Mouse (Mus musculus): ENCODE measurements around the gene Rab11fip5. TPM values are rescaled to one million over a fixed set of nuclear protein-coding genes. Genes with fewer than 3 reads are reported as not detected.

Gene Rab11fip5
- polyA plus RNA-seq, 1 experiment from 2014 or later: 12.3 TPM

DNA sequence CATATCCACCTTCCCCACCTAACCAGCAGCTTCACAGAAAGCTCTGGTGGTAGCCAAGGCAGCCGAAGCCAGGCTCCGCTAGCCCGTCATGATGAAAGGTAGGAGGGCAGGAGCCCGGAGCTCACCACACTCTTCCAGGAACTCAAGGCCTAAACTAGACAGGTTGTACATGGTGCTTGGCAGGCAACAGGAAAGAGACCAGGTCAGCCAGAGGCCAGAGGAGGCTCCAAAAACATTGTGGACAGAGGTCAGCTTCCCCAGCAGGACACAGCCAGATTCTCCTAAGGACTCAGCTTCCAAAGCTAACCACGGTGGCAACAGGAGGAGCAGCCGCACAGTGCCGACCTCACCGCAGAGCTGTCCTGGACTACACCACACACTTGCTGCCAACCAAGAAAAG, 31.4 kb downstream of the Rab11fip5 start:
- no peaks in the 10 kb centered on the region for H3K9me3 ChIP-seq
- H3K27me3 ChIP-seq: peaks cover 3% of the 10 kb centered on the region; the same call in 1 of the 2 replicates
- peaks cover 4% of the 10 kb centered on the region; the same call in 1 of the 2 replicates for H3K4me1 ChIP-seq
- no peak overlapping the region for H3K4me3 ChIP-seq
- H3K4me2 ChIP-seq (replicated peaks): no peak overlapping the region
- no peak overlapping the region for H3K9ac ChIP-seq
- ATAC-seq (ENCODE audit: insufficient number of reproducible peaks, insufficient read depth, low FRiP score, low TSS enrichment): no peak
- 86% methylated on average over 8 of the region's 8 CpGs for WGBS
- H3K36me3 ChIP-seq: peaks cover 3% of the 10 kb centered on the region; the same call in 1 of the 2 replicates
- no peak overlapping the region for H3K27ac ChIP-seq

GRCm38 (mm10) chr6:85341814-85342501, 32.5 kb downstream of the Rab11fip5 start:
- no peak for ATAC-seq (ENCODE audit: insufficient number of reproducible peaks, insufficient read depth, low FRiP score, low TSS enrichment)
- Histone ChIP-seq H3K27me3 (peaks cover 3% of the 10 kb centered on the region; the same call in 1 of the 2 replicates), H3K9me3 (no peaks in the 10 kb centered on the region), H3K4me3 (no peak overlapping the region), H3K4me2 (replicated peaks) (no peak overlapping the region), H3K27ac (no peak overlapping the region), H3K4me1 (peaks cover 4% of the 10 kb centered on the region; the same call in 1 of the 2 replicates), H3K36me3 (0 out of 2 replicates have a peak, but pooled peaks cover 4% of the 10 kb centered on the region), H3K9ac (no peak overlapping the region)
- WGBS: 71% methylated on average over 13 of the region's 13 CpGs

- no peak overlapping the region for H3K9ac ChIP-seq
- 0 out of 2 replicates have a peak, but pooled peaks cover 7% of the 10 kb centered on the region for H3K36me3 ChIP-seq
- no peak overlapping the region for H3K4me2 ChIP-seq (replicated peaks)
- H3K4me1 ChIP-seq: no peaks in the 10 kb centered on the region; the same call in 1 of the 2 replicates
- peaks cover 8% of the 10 kb centered on the region; the same call in 1 of the 2 replicates for H3K27me3 ChIP-seq
- H3K4me3 ChIP-seq: no peak overlapping the region
- no peak for ATAC-seq (ENCODE audit: insufficient number of reproducible peaks, insufficient read depth, low FRiP score, low TSS enrichment)
- no peaks in the 10 kb centered on the region for H3K9me3 ChIP-seq
- H3K27ac ChIP-seq: no peak overlapping the region
- 67% methylated on average over 11 of the region's 12 CpGs for WGBS
Measured at GRCm38 (mm10) chr6:85340184-85340583, 34.2 kb downstream of the Rab11fip5 start.

GRCm38 (mm10) chr6:85339273-85339901, 35.0 kb downstream of the Rab11fip5 start:
- Histone ChIP-seq H3K27me3 (peaks cover 8% of the 10 kb centered on the region; the same call in 1 of the 2 replicates), H3K27ac (no peak overlapping the region), H3K4me3 (no peak overlapping the region), H3K4me2 (replicated peaks) (no peak overlapping the region), H3K4me1 (no peaks in the 10 kb centered on the region; the same call in 1 of the 2 replicates), H3K36me3 (0 out of 2 replicates have a peak, but pooled peaks cover 7% of the 10 kb centered on the region), H3K9me3 (no peaks in the 10 kb centered on the region), H3K9ac (no peak overlapping the region)
- 78% methylated on average over 1 of the region's 1 CpGs for WGBS
- ATAC-seq (ENCODE audit: insufficient number of reproducible peaks, insufficient read depth, low FRiP score, low TSS enrichment): no peak

DNA sequence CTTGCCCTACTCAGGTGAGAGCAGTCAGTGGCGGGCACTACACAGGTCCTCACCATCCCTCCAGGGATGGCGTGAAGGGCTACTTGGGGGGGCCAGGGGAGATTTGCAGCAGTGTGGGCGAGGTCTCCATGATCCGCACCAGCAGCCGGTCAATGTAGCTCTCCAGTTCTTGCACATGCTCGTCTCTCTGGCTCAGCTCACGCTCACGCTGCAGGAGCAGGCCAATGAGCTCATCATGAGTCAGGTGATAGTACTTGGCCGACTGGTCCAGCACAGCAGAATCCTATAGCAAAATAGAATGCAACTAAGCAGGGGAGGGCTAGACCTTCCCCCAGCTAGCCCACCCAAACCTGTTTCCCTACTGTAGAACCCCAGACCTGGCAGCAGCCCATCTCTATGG, 37.5 kb downstream of the Rab11fip5 start:
- Histone ChIP-seq H3K9ac (no peak overlapping the region), H3K36me3 (0 out of 2 replicates have a peak, but pooled peaks cover 7% of the 10 kb centered on the region), H3K27ac (no peak overlapping the region), H3K4me3 (no peak overlapping the region), H3K4me1 (0 out of 2 replicates have a peak, but pooled peaks cover 6% of the 10 kb centered on the region), H3K27me3 (peaks cover 8% of the 10 kb centered on the region; the same call in 1 of the 2 replicates), H3K4me2 (replicated peaks) (no peak overlapping the region), H3K9me3 (no peaks in the 10 kb centered on the region)
- 78% methylated on average over 9 of the region's 9 CpGs for WGBS
- no peak for ATAC-seq (ENCODE audit: insufficient number of reproducible peaks, insufficient read depth, low FRiP score, low TSS enrichment)

DNA sequence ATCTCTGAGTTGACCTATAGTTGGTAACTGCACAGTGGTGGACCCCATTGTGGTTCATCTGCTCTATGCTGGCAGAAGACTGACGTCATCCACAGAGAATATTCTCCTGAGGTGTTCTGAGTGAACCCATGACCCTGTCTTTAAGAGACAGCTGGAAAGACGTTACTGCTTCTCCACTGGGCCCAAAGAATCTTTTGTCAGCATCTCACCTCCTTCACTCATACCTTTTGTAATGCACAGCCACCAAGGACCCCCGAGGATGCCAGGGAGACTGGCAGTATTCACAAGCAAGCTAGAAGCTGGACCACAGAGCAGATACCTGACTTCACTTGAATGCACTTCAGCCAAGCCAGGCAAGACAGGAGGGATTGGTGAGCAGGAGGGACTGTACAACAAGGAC, 39.1 kb downstream of the Rab11fip5 start:
- Histone ChIP-seq H3K27ac (no peak overlapping the region), H3K27me3 (peaks cover 13% of the 10 kb centered on the region; the same call in 1 of the 2 replicates), H3K9ac (no peak overlapping the region), H3K4me3 (no peak overlapping the region), H3K4me1 (0 out of 2 replicates have a peak, but pooled peaks cover 6% of the 10 kb centered on the region), H3K4me2 (replicated peaks) (no peak overlapping the region), H3K36me3 (0 out of 2 replicates have a peak, but pooled peaks cover 4% of the 10 kb centered on the region), H3K9me3 (no peaks in the 10 kb centered on the region)
- WGBS: 51% methylated on average over 3 of the region's 3 CpGs
- no peak for ATAC-seq (ENCODE audit: insufficient number of reproducible peaks, insufficient read depth, low FRiP score, low TSS enrichment)

DNA sequence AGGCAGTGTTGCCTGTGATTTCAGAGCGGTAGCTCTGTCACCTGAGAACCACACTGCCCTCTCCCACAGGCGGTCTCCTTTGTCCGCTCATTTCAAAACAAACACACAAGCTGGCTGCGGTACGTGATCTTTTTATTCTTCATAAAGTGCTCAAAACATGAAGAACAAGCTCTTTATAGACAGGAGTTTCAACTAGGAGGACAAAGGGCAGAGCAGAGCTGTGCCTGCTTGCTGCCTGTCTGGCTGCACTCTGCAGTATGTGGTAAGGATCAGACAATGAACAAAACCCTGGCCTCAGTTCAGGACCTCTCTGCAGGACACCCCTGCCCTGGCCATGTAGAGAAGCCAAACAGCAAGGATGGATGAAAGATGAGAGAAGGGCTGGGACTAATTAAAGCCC, 39.6 kb downstream of the Rab11fip5 start:
- Histone ChIP-seq H3K36me3 (0 out of 2 replicates have a peak, but pooled peaks cover 4% of the 10 kb centered on the region), H3K27me3 (peaks cover 11% of the 10 kb centered on the region; the same call in 1 of the 2 replicates), H3K4me3 (no peak overlapping the region), H3K4me1 (0 out of 2 replicates have a peak, but pooled peaks cover 6% of the 10 kb centered on the region), H3K27ac (no peak overlapping the region), H3K4me2 (replicated peaks) (no peak overlapping the region), H3K9ac (no peak overlapping the region), H3K9me3 (no peaks in the 10 kb centered on the region)
- no peak for ATAC-seq (ENCODE audit: insufficient number of reproducible peaks, insufficient read depth, low FRiP score, low TSS enrichment)
- 54% methylated on average over 5 of the region's 5 CpGs for WGBS

- H3K9ac ChIP-seq: no peak overlapping the region
- no peak overlapping the region; the same call in 1 of the 2 replicates for H3K4me3 ChIP-seq
- 0 out of 2 replicates have a peak, but pooled peaks cover 4% of the 10 kb centered on the region for H3K36me3 ChIP-seq
- H3K4me1 ChIP-seq: 0 out of 2 replicates have a peak, but pooled peaks cover 6% of the 10 kb centered on the region
- H3K27ac ChIP-seq: no peak overlapping the region
- peaks cover 11% of the 10 kb centered on the region; the same call in 1 of the 2 replicates for H3K27me3 ChIP-seq
- H3K9me3 ChIP-seq: no peaks in the 10 kb centered on the region
- no peak for ATAC-seq (ENCODE audit: insufficient number of reproducible peaks, insufficient read depth, low FRiP score, low TSS enrichment)
- H3K4me2 ChIP-seq (replicated peaks): no peak overlapping the region; the same call in 1 of the 2 replicates
Measured at GRCm38 (mm10) chr6:85334251-85334650, 40.2 kb downstream of the Rab11fip5 start.

DNA sequence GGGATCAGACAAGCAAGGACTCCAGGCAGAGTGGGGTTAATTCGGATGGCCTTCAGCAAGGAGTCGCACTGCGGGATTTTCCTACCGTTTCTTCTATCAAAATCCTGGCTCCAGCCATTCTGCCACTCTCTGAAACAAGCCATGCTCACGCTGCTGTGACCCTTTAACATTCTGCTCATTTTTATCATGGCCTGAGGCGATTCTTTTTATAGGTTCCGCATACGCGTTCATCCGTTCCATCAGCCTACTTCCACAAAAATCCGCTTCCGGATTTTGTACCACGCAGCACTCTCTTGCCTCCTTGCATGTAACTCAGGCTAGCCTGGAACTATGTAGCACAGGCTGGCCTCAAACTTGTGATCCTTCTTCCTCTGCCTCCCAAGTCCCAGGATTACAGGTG, 40.7 kb downstream of the Rab11fip5 start:
- 0 out of 2 replicates have a peak, but pooled peaks cover 6% of the 10 kb centered on the region for H3K4me1 ChIP-seq
- peaks cover 11% of the 10 kb centered on the region; the same call in 1 of the 2 replicates for H3K27me3 ChIP-seq
- ATAC-seq (ENCODE audit: insufficient number of reproducible peaks, insufficient read depth, low FRiP score, low TSS enrichment): no peak
- peak overlapping the region; percentile 61 for H3K9ac ChIP-seq
- peak overlapping the region; percentile 57 for H3K4me3 ChIP-seq
- 3% methylated on average over 13 of the region's 13 CpGs for WGBS
- 0 out of 2 replicates have a peak, but pooled peaks cover 4% of the 10 kb centered on the region for H3K36me3 ChIP-seq
- H3K9me3 ChIP-seq: no peaks in the 10 kb centered on the region
- no peak overlapping the region; the same call in 1 of the 2 replicates for H3K27ac ChIP-seq
- peak overlapping the region; percentile 95 for H3K4me2 ChIP-seq (replicated peaks)

DNA sequence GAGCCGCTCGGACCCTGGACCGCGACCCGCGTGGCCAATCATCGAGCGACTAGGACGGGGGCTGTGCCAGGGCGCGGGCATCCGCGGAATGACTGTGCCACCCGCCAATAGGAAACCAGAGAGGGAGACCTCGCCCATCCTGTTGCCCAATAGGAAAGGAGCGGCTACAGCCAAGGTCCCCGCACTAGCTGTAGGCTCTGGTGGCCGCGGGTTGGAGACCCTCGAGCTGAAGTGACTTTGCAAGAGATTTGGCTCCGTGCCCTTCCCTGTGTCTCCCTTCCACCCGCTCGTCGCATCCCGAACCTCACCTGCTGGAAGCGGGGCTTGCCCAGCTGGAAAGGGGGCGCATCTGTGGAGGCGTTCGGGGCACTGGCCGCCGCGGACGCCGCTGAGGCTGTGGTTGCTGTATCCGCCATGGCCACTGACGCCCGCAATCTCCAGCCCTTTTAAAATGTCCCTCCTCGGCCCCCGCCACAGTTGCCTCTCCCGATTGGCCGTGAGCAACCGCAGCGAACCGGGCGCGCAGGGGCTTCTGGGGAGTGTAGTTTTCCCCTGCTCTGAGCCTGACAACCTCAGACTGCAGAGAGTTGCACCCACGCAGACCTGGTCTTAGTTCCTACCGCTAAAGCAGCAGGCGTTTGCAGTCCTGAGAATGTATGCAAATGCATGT, 41.3 kb downstream of the Rab11fip5 start, which contains the start of gene Sfxn5:
Gene Sfxn5 (minus strand): TSS at position 423 of the 670 bp plus-strand sequence.
- Histone ChIP-seq H3K9me3 (no peaks in the 10 kb centered on the region), H3K4me2 (replicated peaks) (peak within 1 kb of the TSS; percentile 95), H3K27me3 (peaks cover 11% of the 10 kb centered on the region; the same call in 1 of the 2 replicates), H3K27ac (peak within 1 kb of the TSS; percentile 85; the same call in 1 of the 2 replicates), H3K4me1 (0 out of 2 replicates have a peak, but pooled peaks cover 6% of the 10 kb centered on the region), H3K36me3 (0 out of 2 replicates have a peak, but pooled peaks cover 4% of the 10 kb centered on the region), H3K4me3 (peak within 1 kb of the TSS; percentile 57), H3K9ac (peak within 1 kb of the TSS; percentile 61)
- ATAC-seq (ENCODE audit: insufficient number of reproducible peaks, insufficient read depth, low FRiP score, low TSS enrichment): peak; percentile 97
- under 1% methylated on average over 49 of the region's 49 CpGs for WGBS

All from embryonic facial prominence, embryonic 12.5 days (tissue).